Mouse (Mus musculus) stomach, postnatal 0 days (tissue): ENCODE measurements around the gene Sav1.

Source experiments
- CTCF ChIP-seq: IDR thresholded peaks from 2 replicates; pipeline ENCODE4 v1.5.1; 2016; ENCODE audit warnings: antibody characterized with exemption, low read depth, mild to moderate bottlenecking, moderate library complexity
- EP300 ChIP-seq: optimal IDR thresholded peaks from 2 replicates; pipeline ENCODE3; 2016; ENCODE audit warnings: antibody characterized with exemption

GRCm38 (mm10) chr12:69986241-69986762, 500 bp downstream of the Sav1 start:
- no peak for TF ChIP-seq CTCF
- TF ChIP-seq EP300, result no peak
